Mouse (Mus musculus): ENCODE measurements at regions not wholly inside any gene's neighbourhood (a gene's known extent, or its start where the extent isn't known, plus 50 kb on each side); places are given as distances from the start of the nearest gene placed in this dataset.

DNA sequence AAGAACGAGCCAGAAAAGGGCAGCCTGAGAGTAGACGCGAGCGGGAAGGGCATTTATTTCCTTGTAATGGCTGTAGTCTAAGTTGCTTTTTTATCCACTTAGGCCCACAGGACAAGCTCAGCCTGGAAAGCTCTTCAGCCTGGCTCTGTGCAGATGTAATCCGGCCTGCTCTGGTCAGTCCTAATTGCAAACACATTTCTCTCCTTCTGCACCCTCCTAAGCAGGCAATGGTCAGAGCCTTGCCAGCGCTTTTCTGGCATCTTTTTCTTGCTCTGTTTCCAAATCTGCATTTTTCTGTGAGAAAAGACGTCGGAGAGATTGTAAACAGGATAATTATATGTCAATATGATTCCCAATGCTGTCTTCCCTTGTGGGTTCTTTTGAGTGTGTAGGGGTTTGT lies 224.3 kb upstream of the Tank start:
- CTCF ChIA-PET = no interaction called here

DNA sequence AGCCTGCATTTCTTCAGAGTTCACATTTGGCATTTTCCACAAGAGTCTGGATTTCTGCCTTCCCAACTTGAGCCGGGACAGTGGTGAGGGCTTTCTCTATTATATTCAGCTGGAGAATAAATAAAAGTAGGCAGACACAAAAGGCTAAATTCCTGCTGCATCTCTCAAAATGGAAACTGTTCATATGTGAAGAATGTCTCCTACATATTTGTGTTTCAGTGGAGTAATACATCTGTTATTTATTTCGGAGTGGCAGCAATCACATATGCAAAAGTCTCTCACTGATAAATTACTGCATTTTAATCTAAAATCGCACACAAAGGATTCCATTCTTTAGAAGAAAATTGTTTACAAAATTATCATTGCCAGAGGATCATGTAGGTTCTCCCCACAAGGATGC lies 230.9 kb upstream of the Tank start:
- CTCF ChIA-PET = no interaction called here

DNA sequence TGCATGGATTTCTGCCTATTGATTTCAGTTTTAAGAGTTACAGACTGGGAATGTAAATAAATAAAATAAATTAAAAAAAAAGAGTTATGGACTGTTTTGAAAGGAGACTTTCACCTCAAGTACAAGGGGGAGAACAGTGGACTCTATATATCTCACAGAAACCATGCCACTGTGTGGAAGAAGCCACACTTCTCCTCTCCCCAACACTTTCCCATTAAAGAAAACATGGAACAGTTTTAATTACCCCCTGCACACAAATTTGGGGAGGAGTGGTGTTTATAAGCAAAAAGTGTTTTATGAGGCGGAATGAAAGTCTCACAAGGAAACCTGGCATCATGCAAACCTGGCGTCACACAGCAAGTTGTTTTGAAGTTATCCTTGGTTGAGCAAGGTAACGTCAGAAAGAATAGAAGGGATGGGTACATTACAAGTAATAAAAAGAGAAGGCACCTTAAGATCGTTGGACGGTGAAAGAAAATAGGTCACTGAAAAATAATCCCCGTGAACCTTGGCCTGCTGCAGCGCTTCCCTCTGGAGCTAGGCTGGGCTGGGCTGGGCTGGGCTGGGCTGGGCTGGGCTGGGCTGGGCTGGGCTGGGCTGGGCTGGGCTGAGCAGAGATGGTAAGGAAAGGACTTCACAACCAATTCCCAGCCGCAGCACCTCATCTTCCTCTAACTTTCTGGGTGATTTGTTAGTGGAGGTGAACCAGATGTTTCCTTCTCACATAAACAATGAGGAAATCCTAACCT lies 232.2 kb upstream of the Tank start:
- CTCF ChIA-PET = no interaction called here

- CTCF ChIA-PET = no interaction called here
Observed at GRCm38 (mm10) chr2:61345311-61345710, 233.1 kb upstream of the Tank start.

DNA sequence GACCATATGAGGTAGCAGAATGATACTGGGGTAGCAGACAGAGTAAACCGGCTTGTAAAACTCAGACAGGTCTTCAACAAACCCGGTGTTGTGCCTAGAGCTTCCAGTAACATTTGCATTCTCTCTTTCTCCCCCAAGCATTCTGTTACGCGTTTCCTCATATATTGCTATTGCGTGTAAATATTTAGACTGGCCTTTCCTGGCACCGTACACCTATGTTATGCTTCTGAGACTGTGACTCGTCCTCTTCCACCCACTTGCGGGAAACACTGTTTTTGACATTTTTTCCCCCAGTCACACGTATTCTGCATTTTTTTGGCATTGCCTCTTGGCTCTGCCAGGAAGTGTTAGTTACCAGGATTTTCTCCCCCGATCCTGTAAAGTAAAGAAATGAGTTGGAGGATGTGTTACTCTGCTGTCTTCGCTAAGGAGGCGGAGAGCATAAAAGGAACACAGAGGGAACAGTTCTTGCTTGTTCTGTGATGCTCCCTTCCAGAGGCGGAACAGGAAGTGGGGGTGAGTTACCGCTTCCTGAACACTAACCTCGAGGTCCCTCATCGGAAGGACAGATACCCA lies 233.7 kb upstream of the Tank start:
- CTCF ChIA-PET = no interaction called here

GRCm38 (mm10) chr2:61341254-61341653 lies 237.1 kb upstream of the Tank start:
- CTCF ChIA-PET = no interaction called here

DNA sequence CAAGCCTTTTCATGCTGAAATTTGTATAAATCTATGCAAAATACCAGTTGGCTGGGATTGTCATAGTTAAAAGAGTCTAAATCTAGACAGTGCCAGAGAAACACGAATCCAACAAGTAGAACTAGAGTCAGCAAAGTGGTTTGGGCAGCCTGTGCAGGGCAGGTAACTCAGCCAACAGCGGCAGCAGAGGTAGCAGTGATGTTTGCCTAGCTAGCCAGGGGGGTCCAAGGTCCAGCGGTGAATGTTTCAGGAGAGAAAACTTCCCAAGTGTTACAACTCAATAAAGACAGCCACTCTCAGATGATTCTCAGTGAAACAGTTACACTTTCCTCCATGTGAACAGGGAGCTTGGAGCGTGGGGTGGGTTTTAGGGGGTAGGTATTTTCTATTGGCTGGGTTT lies 259.2 kb upstream of the Tank start:
- CTCF ChIA-PET = no interaction called here

DNA sequence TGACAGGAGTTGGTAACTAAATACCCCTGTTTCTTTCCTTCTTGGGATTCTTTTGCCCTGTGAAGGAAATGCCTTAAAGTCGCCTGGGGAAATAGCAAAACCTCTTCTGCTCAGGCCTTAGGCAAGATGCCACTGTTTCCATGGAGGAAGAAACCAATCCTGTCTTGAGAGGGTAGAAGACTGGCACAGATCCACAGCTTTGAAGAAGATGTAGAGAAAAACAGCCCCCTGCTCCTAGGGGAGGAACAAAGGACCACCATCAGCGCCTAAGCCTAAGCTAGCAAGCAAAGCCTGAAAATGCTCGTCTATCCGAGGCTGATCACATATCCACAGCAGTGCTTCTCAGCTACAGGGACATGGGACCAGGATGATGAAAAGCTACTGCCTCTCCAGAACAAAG lies 268.0 kb upstream of the Tank start:
- CTCF ChIA-PET = no interaction called here

GRCm38 (mm10) chr2:61309219-61309618 lies 269.2 kb upstream of the Tank start:
- CTCF ChIA-PET = no interaction called here

DNA sequence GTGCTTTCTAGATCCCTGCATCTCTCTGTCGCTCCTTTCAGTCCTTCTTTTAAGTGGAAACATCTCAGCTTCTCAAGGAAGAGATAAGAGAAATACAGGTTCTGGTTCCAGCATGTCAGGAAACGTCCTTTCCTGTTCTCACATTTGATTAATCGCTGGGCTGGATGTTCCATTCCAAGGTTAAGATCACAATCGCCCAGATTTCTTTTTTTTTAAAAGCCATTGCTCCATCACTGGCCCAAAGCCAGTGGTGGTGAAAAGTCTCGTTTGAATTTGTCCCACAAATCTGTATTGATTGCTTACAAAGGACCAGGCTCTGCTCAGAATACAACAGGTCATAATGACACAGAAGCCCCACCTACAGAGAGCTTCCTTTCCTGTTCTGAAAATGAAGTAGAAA lies 281.2 kb upstream of the Tank start:
- CTCF ChIA-PET = no interaction called here

DNA sequence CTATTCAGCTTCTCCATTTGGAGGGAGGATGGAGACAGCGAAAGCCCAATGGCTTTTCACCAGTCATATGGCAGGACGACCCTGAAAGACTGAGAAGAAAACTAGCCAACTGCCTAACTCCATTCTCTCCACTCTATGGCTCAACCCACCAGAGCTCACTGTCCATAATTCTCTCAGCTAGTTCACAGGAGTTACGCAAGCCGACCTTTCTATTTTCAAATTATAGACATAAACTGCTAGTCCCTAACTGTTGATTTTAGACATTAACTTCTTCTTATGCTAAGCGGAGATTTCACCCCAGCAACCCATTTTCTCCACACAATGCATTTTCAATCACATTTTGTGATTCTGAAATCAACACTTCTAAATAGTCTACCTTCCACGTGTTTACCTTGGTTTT lies 281.8 kb upstream of the Tank start:
- CTCF ChIA-PET = no interaction called here

DNA sequence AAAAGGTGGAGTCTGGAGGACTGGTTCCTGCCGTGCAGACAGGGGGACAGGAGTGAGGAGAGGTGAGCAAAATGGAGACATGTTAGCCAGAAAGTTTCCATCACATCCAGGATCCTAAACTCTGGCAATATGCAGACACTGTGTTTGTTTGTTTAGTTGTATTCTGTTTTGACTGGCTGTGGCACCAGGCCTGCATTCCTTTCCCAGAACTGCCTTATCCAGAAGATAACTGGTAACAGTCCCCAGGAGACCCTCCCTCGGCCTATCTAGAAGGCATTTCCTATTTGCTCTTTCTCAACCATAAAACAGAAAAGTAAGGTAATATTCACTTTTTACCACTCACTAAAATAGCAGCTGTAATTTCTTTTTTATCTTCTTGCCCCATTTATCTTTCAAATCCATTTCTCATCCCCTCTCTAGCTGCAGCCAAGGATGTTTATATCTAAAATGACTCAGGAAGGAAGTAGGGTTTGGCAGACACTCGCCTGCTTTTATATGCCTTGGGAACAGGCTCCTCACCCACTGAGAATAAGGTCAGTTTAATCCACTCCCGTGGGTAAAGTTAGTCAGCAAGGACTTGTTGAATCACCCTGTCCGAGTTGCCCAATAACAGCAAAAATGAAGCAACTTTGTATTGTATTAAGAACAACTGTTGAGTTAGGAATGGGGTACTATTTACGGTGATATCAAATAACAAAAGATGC lies 283.0 kb upstream of the Tank start:
- CTCF ChIA-PET = no interaction called here

DNA sequence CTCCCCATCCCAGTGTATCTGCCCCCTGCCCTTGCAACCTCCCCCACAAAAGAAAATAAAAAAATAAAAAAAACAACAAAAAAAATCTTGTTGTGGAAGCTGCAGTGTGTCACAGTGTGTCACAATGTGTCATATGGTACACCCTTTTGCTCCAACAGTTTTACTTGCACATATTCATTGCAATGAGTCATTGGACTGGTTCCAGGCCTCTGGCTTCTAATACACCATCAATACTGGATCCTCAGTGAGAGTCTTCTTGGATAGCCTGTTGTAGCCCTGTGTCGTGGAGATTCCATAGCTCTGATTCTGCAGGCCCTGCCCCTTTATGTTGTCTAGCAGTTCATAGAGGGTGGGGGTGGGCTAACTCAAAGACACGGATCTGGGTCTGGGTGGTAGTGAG lies 290.1 kb upstream of the Tank start:
- CTCF ChIA-PET = no interaction called here

GRCm38 (mm10) chr2:61284706-61285105 lies 293.7 kb upstream of the Tank start:
- CTCF ChIA-PET = no interaction called here

GRCm38 (mm10) chr2:61283829-61284601 lies 294.4 kb upstream of the Tank start:
- CTCF ChIA-PET = no interaction called here

DNA sequence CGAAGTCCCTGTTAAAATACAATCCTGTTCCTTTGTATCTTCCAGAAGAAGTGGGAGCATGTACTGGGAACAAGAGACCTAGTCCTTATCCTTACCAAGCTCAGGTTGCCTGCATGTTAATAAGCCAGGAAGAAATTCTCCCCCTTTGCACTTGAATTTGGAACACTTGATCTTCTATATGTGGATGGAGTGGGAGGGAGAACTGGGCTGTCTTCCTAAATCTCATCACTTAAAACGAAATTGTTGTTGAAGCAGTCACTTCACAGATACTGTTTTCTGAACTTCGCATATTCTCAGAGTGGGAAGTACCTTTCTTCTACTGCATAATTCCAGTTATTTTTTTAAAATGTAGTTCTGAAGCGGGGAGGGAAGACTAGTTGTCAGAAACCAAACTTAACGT lies 305.7 kb upstream of the Tank start:
- CTCF ChIA-PET = no interaction called here

DNA sequence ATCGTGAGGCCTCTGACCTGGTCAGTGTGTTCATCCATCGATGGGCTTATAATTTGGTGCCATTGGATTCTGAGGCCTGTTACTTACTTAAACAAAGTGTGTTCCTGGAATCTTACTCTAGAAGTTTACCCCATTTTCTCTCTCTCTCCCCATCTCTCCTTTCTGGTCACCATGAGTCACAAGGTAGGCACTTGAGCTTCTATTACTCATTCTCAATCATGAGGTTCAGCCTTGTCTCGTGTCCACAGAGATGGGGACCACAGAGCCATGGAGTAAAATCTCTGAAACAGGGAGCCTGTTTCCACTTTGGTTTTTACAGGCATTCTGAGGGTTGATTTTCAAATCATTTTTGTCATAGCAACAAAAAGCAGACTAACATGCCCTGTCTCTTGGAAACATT lies 304.7 kb upstream of the Rbms1 start:
- CTCF ChIA-PET = no interaction called here

DNA sequence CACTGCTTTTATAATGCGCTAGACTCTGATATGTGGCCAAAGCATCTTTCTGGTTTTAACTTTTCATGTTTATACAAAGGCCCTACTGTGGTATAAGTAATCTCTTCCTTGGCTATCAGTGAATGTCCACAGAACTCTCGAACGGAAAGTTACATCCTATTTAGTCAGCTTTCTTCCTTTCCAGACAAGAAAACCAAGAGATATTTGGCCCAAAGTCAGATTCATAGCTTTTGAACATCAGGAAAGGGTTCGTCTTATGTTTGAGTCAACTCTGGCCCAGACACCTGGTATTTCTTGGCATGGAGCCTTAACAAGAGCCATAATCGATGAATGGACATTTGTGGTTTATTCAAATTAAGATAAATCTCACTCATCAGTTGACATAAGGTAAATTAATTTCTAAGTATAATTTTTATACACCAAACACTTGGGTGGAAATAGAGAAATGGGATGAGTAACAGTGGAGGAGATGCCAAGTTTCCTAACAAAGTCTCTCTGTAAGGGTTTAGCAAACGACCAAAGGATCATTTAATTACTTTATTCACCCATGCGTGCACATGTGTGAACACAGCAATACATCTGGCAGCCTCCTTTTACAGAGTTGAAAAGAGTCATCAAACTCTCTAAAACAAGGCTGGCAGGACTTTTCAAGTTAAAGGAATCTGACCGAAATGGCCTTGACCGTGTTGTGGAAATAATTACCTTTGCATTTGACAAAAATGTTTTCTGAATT lies 287.2 kb upstream of the Rbms1 start:
- CTCF ChIA-PET = no interaction called here

- CTCF ChIA-PET = no interaction called here
Observed at GRCm38 (mm10) chr2:61247956-61248355, 285.0 kb upstream of the Rbms1 start.

- CTCF ChIA-PET = no interaction called here
Observed at GRCm38 (mm10) chr2:61247336-61247735, 284.3 kb upstream of the Rbms1 start.

DNA sequence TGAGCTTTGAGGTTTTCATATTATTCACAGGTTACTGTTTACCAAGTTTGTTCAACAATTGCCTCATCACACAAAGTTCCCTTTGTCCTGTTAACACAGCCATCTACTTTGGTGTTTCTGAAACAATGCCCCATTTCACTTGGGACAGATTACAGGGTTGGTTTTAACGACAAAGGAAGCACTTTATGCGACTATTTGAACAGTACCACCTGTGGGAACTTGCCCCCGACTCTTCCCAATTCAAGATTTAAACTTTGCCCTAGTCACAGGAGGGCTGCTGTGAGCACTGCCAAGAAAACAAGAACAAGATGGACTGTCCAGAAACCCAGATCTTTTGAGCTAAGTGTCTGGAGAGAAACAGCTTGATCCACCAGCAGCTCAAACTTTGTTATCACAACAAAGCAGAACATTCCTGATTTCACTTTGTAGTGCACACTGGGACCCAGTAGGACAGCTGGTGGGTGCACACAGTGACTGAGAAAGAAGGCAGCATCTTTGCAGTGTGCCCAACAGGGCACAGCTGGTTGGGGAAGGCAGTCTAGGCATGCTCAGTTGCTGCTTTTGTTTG lies 283.8 kb upstream of the Rbms1 start:
- CTCF ChIA-PET = no interaction called here

DNA sequence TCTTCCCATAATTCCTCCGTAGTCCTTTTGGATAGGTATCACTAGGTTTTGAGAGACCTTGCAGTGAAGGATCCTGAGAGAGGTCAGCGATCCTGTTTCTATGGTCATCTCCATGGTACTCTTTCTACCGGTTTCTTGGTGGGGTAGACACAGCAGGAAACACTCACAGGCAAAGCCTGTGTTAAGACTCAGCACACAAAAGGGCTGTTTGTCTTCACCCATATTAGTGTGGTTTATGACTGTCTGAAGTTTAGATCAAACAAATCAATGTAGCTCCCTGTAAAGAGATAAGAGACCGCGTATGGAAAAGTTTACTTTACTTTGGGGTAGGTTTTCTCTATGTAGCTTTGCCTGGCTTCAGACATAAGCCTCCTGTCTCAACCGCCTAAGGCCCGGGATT lies 282.5 kb upstream of the Rbms1 start:
- CTCF ChIA-PET = no interaction called here

All from spleen, embryonic (tissue).